ENCODE assay signal across 8 mouse cellular contexts in the genomic region with DNA sequence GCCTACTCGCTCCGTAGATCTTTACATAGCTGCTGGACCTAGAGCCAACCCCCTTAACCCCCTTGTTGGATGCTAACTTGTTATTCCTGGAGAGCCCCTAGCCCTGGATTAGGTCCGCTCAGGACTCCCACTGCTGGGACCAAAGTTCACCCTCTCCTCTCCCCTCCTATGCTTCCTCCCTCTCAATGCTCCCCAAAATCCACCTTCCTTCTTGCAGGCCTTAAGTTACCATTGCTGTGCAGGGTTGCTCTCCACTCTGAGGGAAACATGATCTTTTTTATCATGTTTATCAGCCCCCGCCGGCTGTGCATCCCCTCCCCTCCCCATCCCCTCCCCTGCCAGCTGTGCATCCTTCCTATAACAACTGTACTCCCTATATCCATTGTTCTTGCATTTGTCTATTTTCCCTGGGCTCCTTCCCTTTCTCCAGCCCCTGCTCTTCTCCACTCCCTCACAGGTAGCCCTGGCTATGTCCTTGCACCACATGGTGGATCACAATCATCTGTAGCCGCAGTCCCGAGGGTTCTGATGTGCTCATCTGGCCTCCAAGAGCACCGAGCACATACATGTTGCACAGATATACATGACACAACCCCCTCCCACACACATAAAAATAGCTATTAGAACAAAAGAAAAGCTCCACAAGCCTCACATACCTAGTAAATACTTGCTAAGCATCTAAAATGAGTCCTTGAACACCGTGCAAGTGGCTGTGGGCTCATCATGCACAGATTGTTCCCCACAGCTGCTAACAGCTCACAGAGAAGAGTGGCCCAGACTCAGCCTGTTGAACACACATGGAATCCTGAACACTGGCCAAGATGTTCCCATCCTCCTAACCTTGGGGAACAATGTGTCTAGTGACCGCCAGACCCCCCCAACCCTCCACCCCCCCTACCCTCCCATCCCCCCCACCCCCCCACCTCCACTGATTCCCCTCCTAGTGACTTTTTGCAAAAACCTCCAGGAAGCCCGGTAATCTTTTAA. TPM values are rescaled to one million over a fixed set of nuclear protein-coding genes. Genes with fewer than 3 reads are reported as not detected.
DNase-seq lines count a peak whose midpoint lies in the region; ATAC-seq lines count a peak whose summit lies in the region.

No protein-coding gene starts in this region.

- peak overlapping the region; percentile 19; the same call in 1 of the 2 replicates for H3K9ac ChIP-seq in kidney, embryonic 14.5 days (ENCODE audit: low read depth, low read length)
- peak overlapping the region; percentile 31; the same call in 1 of the 2 replicates for H3K9ac ChIP-seq in embryonic facial prominence, embryonic 12.5 days
- no peak overlapping the region for H3K9ac ChIP-seq in limb, embryonic 15.5 days
- peak overlapping the region; percentile 32; the same call in 1 of the 2 replicates for H3K9ac ChIP-seq in neural tube, embryonic 14.5 days (replicated peaks; ENCODE audit: low read depth, low read length)

- H3K27me3 ChIP-seq in kidney, embryonic 14.5 days (ENCODE audit: control insufficient read depth, insufficient read depth, low read length), result no peaks in the 10 kb centered on the region
- no peaks in the 10 kb centered on the region for H3K27me3 ChIP-seq in embryonic facial prominence, embryonic 12.5 days
- no peaks in the 10 kb centered on the region for H3K27me3 ChIP-seq in limb, embryonic 15.5 days
- no peaks in the 10 kb centered on the region for H3K27me3 ChIP-seq in neural tube, embryonic 14.5 days (ENCODE audit: control insufficient read depth, insufficient read depth, low read length)

- no peak for DNase-seq in kidney, postnatal 4 days
- DNase-seq in urinary bladder, adult 18-20 months (ENCODE audit: low spot score in 2 of 2), result no peak
- no peak for DNase-seq in spleen, postnatal 36 days (ENCODE audit: low spot score in 2 of 2)
- no peak for DNase-seq in frontal cortex, postnatal 14 days (ENCODE audit: low spot score in 2 of 2)

- H3K4me2 ChIP-seq in kidney, embryonic 14.5 days (replicated peaks; ENCODE audit: low read depth, low read length), result peak overlapping the region; percentile 54
- H3K4me2 ChIP-seq in embryonic facial prominence, embryonic 12.5 days (replicated peaks), result peak overlapping the region; percentile 36
- H3K4me2 ChIP-seq in limb, embryonic 15.5 days, result peak overlapping the region; percentile 34
- H3K4me2 ChIP-seq in neural tube, embryonic 14.5 days (ENCODE audit: low read depth, low read length), result peak overlapping the region; percentile 27; the same call in 1 of the 2 replicates

- 19% methylated on average over 11 of the region's 11 CpGs for WGBS in kidney, embryonic 14.5 days
- 33% methylated on average over 11 of the region's 11 CpGs for WGBS in embryonic facial prominence, embryonic 12.5 days
- WGBS in limb, embryonic 15.5 days, result 33% methylated on average over 11 of the region's 11 CpGs
- 29% methylated on average over 11 of the region's 11 CpGs for WGBS in neural tube, embryonic 14.5 days

- peak overlapping the region; percentile 30; the same call in 1 of the 2 replicates for H3K4me3 ChIP-seq in kidney, embryonic 14.5 days (ENCODE audit: low read length)
- H3K4me3 ChIP-seq in embryonic facial prominence, embryonic 12.5 days, result peak overlapping the region; percentile 19
- H3K4me3 ChIP-seq in limb, embryonic 15.5 days, result peak overlapping the region; percentile 30
- peak overlapping the region; percentile 9; the same call in 1 of the 2 replicates for H3K4me3 ChIP-seq in neural tube, embryonic 14.5 days (ENCODE audit: low read depth, low read length)

- peaks cover 1% of the 10 kb centered on the region; the same call in 1 of the 2 replicates for H3K36me3 ChIP-seq in kidney, embryonic 14.5 days (ENCODE audit: control insufficient read depth, insufficient read depth, low read length)
- H3K36me3 ChIP-seq in embryonic facial prominence, embryonic 12.5 days, result peaks cover 4% of the 10 kb centered on the region; the same call in 1 of the 2 replicates
- H3K36me3 ChIP-seq in limb, embryonic 15.5 days, result peaks cover 4% of the 10 kb centered on the region; the same call in 1 of the 2 replicates
- H3K36me3 ChIP-seq in neural tube, embryonic 14.5 days (ENCODE audit: control insufficient read depth, insufficient read depth, low read length), result no peaks in the 10 kb centered on the region

- peak; percentile 32; the same call in 1 of the 2 replicates for ATAC-seq in kidney, embryonic 14.5 days (ENCODE audit: low FRiP score, low TSS enrichment)
- no peak for ATAC-seq in embryonic facial prominence, embryonic 12.5 days (ENCODE audit: insufficient number of reproducible peaks, insufficient read depth, low FRiP score, low TSS enrichment)
- 0 out of 2 replicates have a peak, but pooled peaks have one; percentile 6 for ATAC-seq in limb, embryonic 15.5 days (ENCODE audit: insufficient number of reproducible peaks, low FRiP score, low TSS enrichment, low read depth)
- no peak for ATAC-seq in neural tube, embryonic 14.5 days (ENCODE audit: low read depth)

- no peaks in the 10 kb centered on the region for H3K9me3 ChIP-seq in kidney, embryonic 14.5 days (ENCODE audit: control insufficient read depth, low read length)
- no peaks in the 10 kb centered on the region for H3K9me3 ChIP-seq in embryonic facial prominence, embryonic 12.5 days
- no peaks in the 10 kb centered on the region for H3K9me3 ChIP-seq in limb, embryonic 15.5 days
- H3K9me3 ChIP-seq in neural tube, embryonic 14.5 days (ENCODE audit: control insufficient read depth, low read length), result no peaks in the 10 kb centered on the region

- H3K27ac ChIP-seq in kidney, embryonic 14.5 days (ENCODE audit: low read depth, low read length), result peak overlapping the region; percentile 93
- H3K27ac ChIP-seq in embryonic facial prominence, embryonic 12.5 days, result peak overlapping the region; percentile 69
- peak overlapping the region; percentile 77 for H3K27ac ChIP-seq in limb, embryonic 15.5 days
- peak overlapping the region; percentile 55; the same call in 1 of the 2 replicates for H3K27ac ChIP-seq in neural tube, embryonic 14.5 days (ENCODE audit: low read depth, low read length)

- peaks cover 30% of the 10 kb centered on the region for H3K4me1 ChIP-seq in kidney, embryonic 14.5 days (ENCODE audit: control insufficient read depth, insufficient read depth, low read length)
- H3K4me1 ChIP-seq in embryonic facial prominence, embryonic 12.5 days, result peaks cover 25% of the 10 kb centered on the region
- H3K4me1 ChIP-seq in limb, embryonic 15.5 days, result peaks cover 30% of the 10 kb centered on the region
- H3K4me1 ChIP-seq in neural tube, embryonic 14.5 days (ENCODE audit: control insufficient read depth, insufficient read depth, low read length), result peaks cover 9% of the 10 kb centered on the region

RNA-seq across cellular contexts. Expression of gene BC028528, which starts 0.6 kb away (rescaled TPM):
- polyA plus RNA-seq in kidney, embryonic 14.5 days (2014; fragmentation: Nextera tagmentation; extraction: Ambion mirVana), result 33.6 and 35.6 TPM in 2 replicates
- 14.3 and 14.4 TPM in 2 replicates for polyA plus RNA-seq in embryonic facial prominence, embryonic 12.5 days (2016; fragmentation: Nextera tagmentation; extraction: Ambion mirVana)
- 24.9 and 26.4 TPM in 2 replicates for polyA plus RNA-seq in limb, embryonic 15.5 days (2015; fragmentation: Nextera tagmentation; extraction: Ambion mirVana)
- polyA plus RNA-seq in neural tube, embryonic 14.5 days (2014; fragmentation: Nextera tagmentation; extraction: Ambion mirVana), result 12.3 and 25.0 TPM in 2 replicates

RNA-seq across cellular contexts. Expression of gene Aph1a, which starts 1.4 kb away (rescaled TPM):
- 40.4 and 83.2 TPM in 2 replicates for polyA plus RNA-seq in kidney, embryonic 14.5 days (2014; fragmentation: Nextera tagmentation; extraction: Ambion mirVana)
- polyA plus RNA-seq in embryonic facial prominence, embryonic 12.5 days (2016; fragmentation: Nextera tagmentation; extraction: Ambion mirVana), result 27.5 and 31.3 TPM in 2 replicates
- polyA plus RNA-seq in limb, embryonic 15.5 days (2015; fragmentation: Nextera tagmentation; extraction: Ambion mirVana), result 30.2 and 35.9 TPM in 2 replicates
- polyA plus RNA-seq in neural tube, embryonic 14.5 days (2014; fragmentation: Nextera tagmentation; extraction: Ambion mirVana), result 27.3 and 35.4 TPM in 2 replicates

RNA-seq across cellular contexts. Expression of gene Ciart, which starts 10.3 kb away (rescaled TPM):
- 4.0 and 5.3 TPM in 2 replicates for polyA plus RNA-seq in kidney, embryonic 14.5 days (2014; fragmentation: Nextera tagmentation; extraction: Ambion mirVana)
- polyA plus RNA-seq in embryonic facial prominence, embryonic 12.5 days (2016; fragmentation: Nextera tagmentation; extraction: Ambion mirVana), result 5.9 and 6.2 TPM in 2 replicates
- 11.9 and 13.6 TPM in 2 replicates for polyA plus RNA-seq in limb, embryonic 15.5 days (2015; fragmentation: Nextera tagmentation; extraction: Ambion mirVana)
- polyA plus RNA-seq in neural tube, embryonic 14.5 days (2014; fragmentation: Nextera tagmentation; extraction: Ambion mirVana), result 3.3 and 4.6 TPM in 2 replicates

RNA-seq across cellular contexts. Expression of gene Car14, which starts 12.1 kb away (rescaled TPM):
- polyA plus RNA-seq in kidney, embryonic 14.5 days (2014; fragmentation: Nextera tagmentation; extraction: Ambion mirVana), result 21.0 and 25.9 TPM in 2 replicates
- polyA plus RNA-seq in embryonic facial prominence, embryonic 12.5 days (2016; fragmentation: Nextera tagmentation; extraction: Ambion mirVana), result 30.1 and 36.4 TPM in 2 replicates
- 5.6 and 8.9 TPM in 2 replicates for polyA plus RNA-seq in limb, embryonic 15.5 days (2015; fragmentation: Nextera tagmentation; extraction: Ambion mirVana)
- polyA plus RNA-seq in neural tube, embryonic 14.5 days (2014; fragmentation: Nextera tagmentation; extraction: Ambion mirVana), result 0.12 and 0.89 TPM in 2 replicates

RNA-seq across cellular contexts. Expression of gene Mrps21, which starts 21.0 kb away (rescaled TPM):
- 377 and 496 TPM in 2 replicates for polyA plus RNA-seq in kidney, embryonic 14.5 days (2014; fragmentation: Nextera tagmentation; extraction: Ambion mirVana)
- polyA plus RNA-seq in embryonic facial prominence, embryonic 12.5 days (2016; fragmentation: Nextera tagmentation; extraction: Ambion mirVana), result 332 and 346 TPM in 2 replicates
- polyA plus RNA-seq in limb, embryonic 15.5 days (2015; fragmentation: Nextera tagmentation; extraction: Ambion mirVana), result 267 and 300 TPM in 2 replicates
- 272 and 277 TPM in 2 replicates for polyA plus RNA-seq in neural tube, embryonic 14.5 days (2014; fragmentation: Nextera tagmentation; extraction: Ambion mirVana)

Comparison
In these comparisons a context has a peak if more than half of its experiments do, and no peak if none do; other contexts are left out.
1. ATAC-seq: peak in kidney, embryonic 14.5 days (single experiment) and limb, embryonic 15.5 days (single experiment); none in embryonic facial prominence, embryonic 12.5 days (single experiment) and neural tube, embryonic 14.5 days (single experiment).
2. Peak in every context shown above with its lines, with median percentiles within 50 percentile points of each other: H3K27ac ChIP-seq, H3K4me2 ChIP-seq and H3K4me3 ChIP-seq.